Mouse (Mus musculus): ENCODE measurements around the gene Src.
"Not testable (repeated sequence)": the region's sequence is repeated elsewhere in the genome, so short reads cannot be mapped to it uniquely, and the experiment has no call there.

Src gene

GRCm38 (mm10) chr2:157478651-157479050 lies 60.4 kb downstream of the Src start:
- DNase-seq (ENCODE audit: low spot score): no peak

- peak; percentile 24 for DNase-seq (ENCODE audit: low spot score)
Observed at GRCm38 (mm10) chr2:157479858-157480568, 61.8 kb downstream of the Src start.

GRCm38 (mm10) chr2:157482729-157483128 lies 64.5 kb downstream of the Src start:
- no peak for DNase-seq (ENCODE audit: low spot score)

- not testable (repeated sequence) for DNase-seq (ENCODE audit: low spot score)
Observed at GRCm38 (mm10) chr2:157486559-157486958, 68.3 kb downstream of the Src start.

- no peak for DNase-seq (ENCODE audit: low spot score)
Observed at GRCm38 (mm10) chr2:157486981-157487656, 68.9 kb downstream of the Src start.

- DNase-seq (ENCODE audit: low spot score): no peak
Observed at GRCm38 (mm10) chr2:157487733-157488175, 69.5 kb downstream of the Src start.

- DNase-seq (ENCODE audit: low spot score): no peak
Observed at GRCm38 (mm10) chr2:157493240-157493639, 75.0 kb downstream of the Src start.

GRCm38 (mm10) chr2:157498529-157498928 lies 80.3 kb downstream of the Src start:
- no peak for DNase-seq (ENCODE audit: low spot score)

GRCm38 (mm10) chr2:157500364-157500763 lies 82.1 kb downstream of the Src start:
- no peak for DNase-seq (ENCODE audit: low spot score)

- no peak for DNase-seq (ENCODE audit: low spot score)
Observed at GRCm38 (mm10) chr2:157501324-157501723, 83.1 kb downstream of the Src start.

- DNase-seq (ENCODE audit: low spot score): no peak
Observed at GRCm38 (mm10) chr2:157506779-157507178, 88.5 kb downstream of the Src start.

GRCm38 (mm10) chr2:157509182-157509581 lies 90.9 kb downstream of the Src start:
- DNase-seq (ENCODE audit: low spot score): no peak

- no peak for DNase-seq (ENCODE audit: low spot score)
Observed at GRCm38 (mm10) chr2:157510031-157510430, 91.8 kb downstream of the Src start.

- no peak for DNase-seq (ENCODE audit: low spot score)
Observed at GRCm38 (mm10) chr2:157512859-157513258, 94.6 kb downstream of the Src start.

GRCm38 (mm10) chr2:157513737-157514208 lies 95.5 kb downstream of the Src start:
- no peak for DNase-seq (ENCODE audit: low spot score)

GRCm38 (mm10) chr2:157514353-157514752 lies 96.1 kb downstream of the Src start:
- DNase-seq (ENCODE audit: low spot score): no peak

- no peak for DNase-seq (ENCODE audit: low spot score)
Observed at GRCm38 (mm10) chr2:157517526-157517925, 99.3 kb downstream of the Src start.

GRCm38 (mm10) chr2:157518451-157518850 lies 100.2 kb downstream of the Src start:
- no peak for DNase-seq (ENCODE audit: low spot score)

- DNase-seq (ENCODE audit: low spot score): no peak
Observed at GRCm38 (mm10) chr2:157519452-157519851, 101.2 kb downstream of the Src start.

- DNase-seq (ENCODE audit: low spot score): no peak
Observed at GRCm38 (mm10) chr2:157520496-157520895, 102.3 kb downstream of the Src start.
